Mouse (Mus musculus): ENCODE results near the gene Eefsec.

Eefsec gene

GRCm38 (mm10) chr6:88343485-88344450 lies 102.6 kb downstream of the Eefsec start:
- DNase-seq (ENCODE audit: low read depth, low spot score) = no peak

DNA sequence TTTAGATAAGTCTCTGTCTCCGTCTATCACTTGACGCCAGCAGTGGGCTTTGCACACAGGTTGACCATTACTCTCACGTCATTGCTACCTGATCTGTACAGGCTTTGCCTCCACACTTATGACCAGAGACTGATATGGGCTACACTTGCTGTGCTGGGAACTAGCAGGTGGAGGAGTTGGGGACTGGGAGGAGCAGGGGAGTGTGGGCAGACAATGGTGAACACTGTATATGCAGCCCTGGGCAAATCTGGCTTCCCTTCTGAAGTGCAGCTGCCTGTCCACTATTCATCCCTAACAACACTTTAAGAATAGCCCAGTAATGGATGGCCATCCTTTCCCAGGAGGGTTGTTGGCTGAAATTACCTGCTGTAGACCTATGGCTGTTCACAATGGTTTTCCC lies 103.4 kb downstream of the Eefsec start:
- DNase-seq (ENCODE audit: low read depth, low spot score) = no peak

- no peak for DNase-seq (ENCODE audit: low read depth, low spot score)
Measured at GRCm38 (mm10) chr6:88341182-88341581, 105.2 kb downstream of the Eefsec start.

DNA sequence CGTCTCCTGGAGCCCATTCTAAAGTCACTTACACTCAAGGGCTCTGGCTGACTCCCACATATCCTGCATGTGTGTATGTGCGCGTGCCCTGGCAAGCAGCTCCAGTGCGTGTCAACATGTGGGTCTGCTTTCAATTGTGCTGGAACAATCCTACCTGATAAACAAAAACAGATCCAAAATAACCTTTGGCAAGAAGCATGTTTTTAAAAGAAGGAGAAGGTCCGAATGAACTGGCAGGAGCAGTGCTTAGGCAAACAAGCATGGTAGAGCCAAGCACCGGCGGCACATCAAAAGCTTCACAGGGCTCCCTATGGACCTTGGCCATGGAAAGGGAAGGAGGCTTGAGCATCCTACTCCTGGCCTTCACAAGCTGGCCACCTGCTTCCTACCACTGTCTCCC lies 105.6 kb downstream of the Eefsec start:
- DNase-seq (ENCODE audit: low read depth, low spot score) = no peak

DNA sequence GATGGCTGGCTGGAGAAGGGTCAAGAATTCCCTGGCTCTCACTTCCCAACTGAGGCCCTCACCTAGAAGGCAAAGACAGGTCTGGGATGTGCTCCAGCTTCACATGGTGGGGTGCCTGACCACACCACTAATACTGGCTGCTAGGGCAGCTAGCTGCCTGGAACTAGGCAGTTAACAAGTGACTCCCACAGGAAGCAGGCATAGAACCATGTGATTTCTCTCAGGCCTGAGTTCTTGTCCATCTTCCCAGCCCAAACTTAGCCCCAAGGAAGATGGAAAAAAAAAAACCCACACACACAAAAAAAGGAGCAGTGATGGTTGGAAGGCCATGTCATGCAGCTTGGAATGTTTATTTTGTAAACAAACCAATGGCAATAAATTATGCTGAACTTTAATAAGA lies 117.0 kb downstream of the Eefsec start:
- DNase-seq (ENCODE audit: low read depth, low spot score) = no peak

DNA sequence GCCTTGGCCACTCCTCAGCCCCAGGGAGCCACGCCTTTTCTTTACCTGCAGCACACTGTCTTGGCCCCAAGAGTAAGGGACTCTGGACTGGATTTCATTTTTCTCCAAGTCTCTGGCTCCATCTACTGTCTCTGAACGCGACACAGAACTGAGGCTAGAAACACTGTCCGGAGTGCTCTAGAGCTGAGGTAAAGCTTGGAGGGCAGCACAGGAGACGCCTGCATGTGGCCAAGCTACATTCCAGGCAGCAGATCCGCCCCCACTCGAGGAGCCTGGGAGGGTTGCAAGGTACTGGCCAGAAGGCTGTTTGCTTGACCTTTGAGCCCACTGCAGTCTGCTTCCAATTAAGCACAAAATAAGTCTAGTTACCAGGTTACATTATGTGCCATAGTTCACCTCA lies 124.5 kb downstream of the Eefsec start:
- no peak for DNase-seq (ENCODE audit: low read depth, low spot score)

- DNase-seq (ENCODE audit: low read depth, low spot score) = no peak
Measured at GRCm38 (mm10) chr6:88321253-88321652, 125.1 kb downstream of the Eefsec start.

DNA sequence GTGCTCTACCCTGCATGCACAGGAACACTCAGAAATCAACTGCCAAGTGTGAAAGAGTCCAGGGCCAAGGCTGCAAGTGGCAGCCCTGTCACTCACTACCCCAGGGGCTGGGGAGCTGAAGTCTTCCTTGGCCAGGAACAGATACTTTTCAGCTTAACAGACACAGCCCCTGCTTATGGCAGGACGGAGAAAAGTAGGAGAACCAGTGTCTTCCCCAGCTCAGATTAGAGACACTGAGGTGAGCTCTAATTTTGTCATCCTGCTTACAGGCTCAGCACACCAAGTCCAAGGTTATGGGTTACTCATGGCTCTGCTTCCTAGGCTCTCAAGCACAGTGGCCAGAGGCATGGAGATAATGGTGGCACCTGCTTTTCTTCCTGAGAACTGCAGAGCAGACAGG lies 126.6 kb downstream of the Eefsec start:
- no peak for DNase-seq (ENCODE audit: low read depth, low spot score)

DNA sequence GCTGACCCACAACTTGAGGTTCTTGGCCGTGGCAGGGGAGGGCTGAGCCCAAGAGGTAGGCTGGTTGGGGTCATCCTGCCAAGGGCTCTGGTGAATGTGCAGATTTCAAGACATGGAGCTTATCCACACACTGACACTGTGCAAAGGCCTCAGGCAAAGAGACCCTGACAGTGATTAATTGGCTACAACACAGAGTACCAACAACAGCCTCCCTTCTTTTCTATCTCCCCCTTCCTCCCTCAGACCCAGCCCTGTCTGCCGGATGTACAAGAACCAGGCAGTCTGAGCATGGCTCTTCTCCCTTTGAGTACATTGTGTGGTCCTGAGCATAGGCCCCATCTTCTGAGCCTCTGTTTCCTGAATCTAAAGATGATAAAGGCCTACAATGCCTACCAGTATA lies 131.0 kb downstream of the Eefsec start:
- no peak for DNase-seq (ENCODE audit: low read depth, low spot score)

GRCm38 (mm10) chr6:88313937-88314336 lies 132.4 kb downstream of the Eefsec start:
- DNase-seq (ENCODE audit: low read depth, low spot score) = no peak

DNA sequence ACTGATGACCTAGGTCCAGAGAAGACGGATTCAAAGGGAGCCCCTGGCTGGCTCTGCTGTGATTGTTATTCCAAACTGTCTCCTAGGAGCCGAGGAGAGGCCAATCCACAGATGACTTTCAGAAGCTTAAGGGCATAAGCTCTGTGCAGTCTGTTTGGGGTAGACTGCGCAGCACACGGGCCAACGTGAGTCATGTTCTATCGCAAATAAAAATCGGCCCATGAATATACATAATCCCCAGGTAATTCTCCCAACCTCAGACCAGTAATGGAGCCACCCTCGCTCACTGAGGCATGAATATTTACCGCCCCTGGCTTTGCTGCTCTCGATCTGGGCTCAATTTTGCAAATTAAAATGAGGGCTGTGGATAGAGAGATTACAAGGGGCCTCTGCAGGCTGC lies 134.7 kb downstream of the Eefsec start:
- DNase-seq (ENCODE audit: low read depth, low spot score) = peak; percentile 9

DNA sequence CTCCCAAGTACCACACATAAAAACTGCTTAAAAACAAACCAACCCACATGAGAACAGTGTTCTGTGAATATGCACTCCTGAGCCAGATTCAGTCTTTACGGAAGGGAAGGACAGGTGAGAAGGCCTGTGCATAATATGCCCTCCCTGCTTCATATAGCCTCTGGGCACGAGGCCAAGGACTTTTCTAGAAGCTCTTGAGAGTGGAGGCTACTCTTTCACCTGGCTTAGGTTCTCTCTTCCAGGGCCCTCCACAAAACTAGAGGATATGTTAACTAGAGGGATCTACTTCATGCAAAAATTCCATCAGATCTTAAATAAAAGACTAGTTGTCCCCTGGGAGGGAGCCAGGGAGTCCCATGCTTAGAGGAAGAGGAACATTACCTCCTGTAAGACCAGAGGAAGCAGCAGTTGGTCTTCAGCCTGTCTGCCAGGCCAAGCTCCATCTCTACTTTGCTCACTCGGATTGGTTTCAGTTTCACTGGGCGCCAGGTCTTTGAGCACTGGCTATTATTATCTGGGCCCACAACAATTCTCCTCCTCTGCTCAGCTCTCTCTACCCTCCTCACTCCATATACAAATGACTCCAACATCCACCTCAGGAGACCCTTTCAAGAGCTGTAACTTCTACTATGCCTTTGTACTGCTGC lies 140.1 kb downstream of the Eefsec start:
- no peak for DNase-seq (ENCODE audit: low read depth, low spot score)

- DNase-seq (ENCODE audit: low read depth, low spot score) = no peak
Measured at GRCm38 (mm10) chr6:88301234-88301633, 145.1 kb downstream of the Eefsec start.

GRCm38 (mm10) chr6:88299491-88299890 lies 146.8 kb downstream of the Eefsec start:
- DNase-seq (ENCODE audit: low read depth, low spot score) = no peak

DNA sequence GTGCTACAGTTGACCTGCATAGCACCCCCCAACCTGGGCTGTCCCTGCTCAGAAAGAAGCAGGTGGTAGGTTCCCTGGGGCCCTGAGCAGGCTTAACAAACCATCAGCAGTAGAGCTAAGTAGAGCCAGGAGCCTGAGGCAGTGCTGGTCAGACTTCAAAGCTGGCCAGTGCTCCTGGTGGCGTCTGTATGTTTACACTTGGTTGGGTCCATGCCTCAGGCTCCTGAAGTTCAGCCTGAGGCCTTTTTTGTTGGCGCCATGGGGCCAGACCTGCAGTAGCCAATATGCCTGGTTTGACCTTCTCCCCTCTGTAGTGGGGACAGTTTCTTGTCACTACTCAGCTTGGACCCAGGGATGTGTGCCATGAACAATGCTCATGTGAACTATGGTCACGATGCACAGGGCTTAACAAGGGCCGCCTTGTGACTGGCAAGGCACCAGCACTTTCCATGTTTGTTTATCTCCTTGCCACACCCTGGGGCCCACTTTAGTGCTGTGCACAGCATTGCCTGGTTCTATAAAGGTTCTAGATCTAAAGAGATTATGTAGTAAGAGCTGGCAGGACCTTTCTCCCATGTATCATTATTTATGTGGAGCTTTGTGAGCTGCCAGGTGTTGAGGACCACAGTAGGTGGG lies 153.9 kb downstream of the Eefsec start:
- DNase-seq (ENCODE audit: low read depth, low spot score) = no peak

DNA sequence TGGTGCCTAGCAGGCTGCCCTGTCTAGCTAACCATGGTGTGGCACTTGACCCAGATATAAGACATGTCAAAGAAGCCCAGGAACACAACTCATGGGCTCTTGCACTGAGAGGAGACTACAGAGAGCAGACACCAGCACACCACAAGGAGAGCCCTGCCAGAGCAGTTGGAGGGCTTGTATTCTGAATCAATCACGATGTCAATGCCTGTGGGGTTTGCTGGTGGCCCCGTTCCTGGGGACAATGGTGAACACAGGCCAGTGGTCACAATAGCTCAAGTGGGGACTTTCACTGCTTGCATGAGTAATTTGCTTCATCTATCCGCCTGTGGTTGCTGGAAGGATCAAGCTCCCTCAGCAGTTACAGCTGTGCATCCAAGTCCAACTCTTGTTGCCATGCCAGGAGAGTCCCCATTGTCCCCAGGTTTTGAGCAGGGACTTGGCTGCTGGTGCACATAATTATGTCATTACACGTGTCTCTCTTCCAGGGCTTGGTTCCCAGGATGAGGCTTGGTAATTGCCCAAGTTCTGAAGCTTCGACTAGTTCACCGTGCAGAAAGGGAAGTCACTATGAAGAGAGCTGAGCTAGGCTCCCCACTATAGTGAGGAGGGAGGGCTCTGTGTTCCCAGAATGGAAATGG lies 156.1 kb downstream of the Eefsec start:
- no peak for DNase-seq (ENCODE audit: low read depth, low spot score)

GRCm38 (mm10) chr6:88278141-88278540 lies 168.2 kb downstream of the Eefsec start:
- no peak for DNase-seq (ENCODE audit: low read depth, low spot score)

GRCm38 (mm10) chr6:88277242-88277641 lies 169.1 kb downstream of the Eefsec start:
- DNase-seq (ENCODE audit: low read depth, low spot score) = no peak

DNA sequence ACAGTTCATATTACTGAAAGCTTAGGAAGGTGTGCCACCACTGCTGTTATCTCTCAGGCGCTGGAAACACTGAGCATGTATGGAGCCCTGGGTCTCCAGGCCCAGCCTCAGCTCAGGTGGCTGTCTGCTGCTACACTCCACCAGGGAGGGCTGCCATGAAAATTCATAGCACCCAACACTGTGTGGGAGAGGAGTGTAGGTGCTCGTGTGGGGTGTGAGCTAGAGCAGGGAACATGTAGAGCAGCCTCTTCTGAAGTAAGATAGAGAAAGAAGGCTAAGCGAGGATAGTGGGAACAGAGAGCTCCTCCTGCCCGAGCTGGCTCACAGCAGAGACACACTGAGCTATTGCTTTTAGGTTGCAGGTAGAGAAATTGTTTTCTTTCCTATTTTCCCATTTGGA lies 170.1 kb downstream of the Eefsec start:
- no peak for DNase-seq (ENCODE audit: low read depth, low spot score)

DNA sequence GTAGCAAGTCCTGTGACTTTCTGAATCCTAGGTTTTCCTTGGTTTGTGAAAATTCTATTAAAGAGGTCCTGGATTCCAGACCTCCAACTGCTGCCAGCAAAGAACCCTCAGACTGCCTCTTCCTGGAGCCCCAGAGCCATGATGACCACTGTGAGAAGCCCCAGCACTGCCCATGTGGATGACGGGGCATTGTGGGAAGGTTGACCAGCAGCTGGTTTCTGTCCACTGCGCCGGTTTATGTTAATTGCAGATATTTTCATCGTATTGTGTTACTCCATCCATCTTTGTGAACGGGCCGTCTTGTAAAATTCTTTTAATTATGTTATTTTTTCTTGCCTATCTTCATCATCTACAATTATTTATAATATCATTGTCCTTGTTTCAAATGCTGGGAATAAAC lies 171.7 kb downstream of the Eefsec start:
- DNase-seq (ENCODE audit: low read depth, low spot score) = no peak

- DNase-seq (ENCODE audit: low read depth, low spot score) = no peak
Measured at GRCm38 (mm10) chr6:88267970-88268369, 178.4 kb downstream of the Eefsec start.

DNA sequence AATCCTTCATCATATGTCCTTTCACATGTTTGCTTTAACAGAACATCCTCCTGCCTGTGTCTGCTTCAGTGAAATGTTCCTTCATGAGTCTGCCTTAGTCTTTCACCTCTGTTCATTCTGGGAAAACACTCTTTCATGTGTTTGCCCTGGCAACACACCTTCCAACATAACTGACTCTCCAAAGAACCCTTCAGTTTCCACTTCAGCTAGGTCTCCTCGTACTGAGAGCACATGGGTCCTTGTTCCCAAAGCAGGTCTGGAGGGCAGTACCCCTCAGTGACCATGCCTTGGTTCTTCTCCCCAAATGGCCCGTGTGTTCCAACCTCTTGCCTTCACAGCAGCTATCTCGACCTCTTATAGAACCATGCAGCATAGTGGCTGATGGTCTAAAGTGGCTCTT lies 179.3 kb downstream of the Eefsec start:
- no peak for DNase-seq (ENCODE audit: low read depth, low spot score)

All from retina, adult 2 months (tissue).